ENCODE assay signal across 9 mouse cellular contexts in genomic region chr2:130818838-130819647, GRCm38 (mm10).
DNase-seq lines count a peak whose midpoint lies in the region; ATAC-seq and TF ChIP-seq lines count a peak whose summit lies in the region.
"Had no signal": no experiment of that assay in that cellular context is flagged by ENCODE, and none has a peak within 500 bp of the region (broad histone marks: within the 10 kb centered on the region; RNA-seq: fewer than 3 reads in every experiment).

No protein-coding gene starts in this region.

- ATAC-seq in frontal cortex, adult (ENCODE audit: low TSS enrichment) = peak; percentile 71
- ATAC-seq in neural tube, embryonic 15.5 days (ENCODE audit: low FRiP score) = peak; percentile 56; the same call in 1 of the 2 replicates

- peaks cover 0 to 10% of the 10 kb centered on the region in 2 experiments for H3K36me3 ChIP-seq in CH12.LX (replicated peaks in 1 of 2; ENCODE audit: control insufficient read depth in 1 of 2, insufficient read depth in 1 of 2, low read length in 1 of 2)
- peaks cover 43% of the 10 kb centered on the region for H3K36me3 ChIP-seq in neural tube, embryonic 15.5 days

- H3K27ac ChIP-seq in CH12.LX (ENCODE audit: insufficient read depth, low read depth) = no peak overlapping the region
- H3K27ac ChIP-seq in neural tube, embryonic 15.5 days (replicated peaks) = peak overlapping the region; percentile 73
- H3K27ac ChIP-seq: liver, embryonic 15.5 days had no signal

- peak; percentile 39 for TF ChIP-seq RAD21 in CH12.LX (IDR thresholded peaks at IDR 0.05; ENCODE audit: low read depth, low read length)

- TF ChIP-seq POLR2A in CH12.LX (IDR thresholded peaks at IDR 0.05; ENCODE audit: low read depth, low read length) = no peak

- H3K27me3 ChIP-seq in CH12.LX (replicated peaks) = no peaks in the 10 kb centered on the region
- H3K27me3 ChIP-seq in neural tube, embryonic 15.5 days (replicated peaks) = no peaks in the 10 kb centered on the region
- H3K27me3 ChIP-seq: liver, embryonic 15.5 days had no signal

- no peaks in the 10 kb centered on the region for H3K4me1 ChIP-seq in CH12.LX (ENCODE audit: control insufficient read depth in 1 of 2, insufficient read depth in 2 of 2)
- no peaks in the 10 kb centered on the region for H3K4me1 ChIP-seq in neural tube, embryonic 15.5 days

- dilution Hi-C loops in CH12.LX (cut with MboI; ENCODE audit: extremely low pct_ligation_motif_present, extremely low pct_unique_long_range_greater_than_20kb, low sequenced_read_pairs) = no loop called here

- no peak for DNase-seq in frontal cortex, postnatal 25 days (ENCODE audit: low spot score in 2 of 2)
- no peak for DNase-seq in CH12.LX (ENCODE audit: extremely low read depth)
- peak; percentile 29 for DNase-seq in embryo, embryonic 10 days (ENCODE audit: low spot score)
- DNase-seq in layer of hippocampus, adult 8-10 months (ENCODE audit: low spot score in 2 of 2) = peak; percentile 55 to 70
- no peak for DNase-seq in spleen, adult 18-20 months
- DNase-seq in thymus, postnatal 36 days = no peak

- peak in 1 of 2 experiments; percentile 50; a peak in 2 of 4 replicates for TF ChIP-seq CTCF in CH12.LX (conservative IDR thresholded peaks at IDR 0.05 in 1 of 2, IDR thresholded peaks at IDR 0.05 in 1 of 2; ENCODE audit: low read depth in 2 of 2, low read length in 2 of 2)

- TF ChIP-seq EP300 in CH12.LX (IDR thresholded peaks at IDR 0.05; ENCODE audit: low read length) = no peak

- no peak overlapping the region for H3K4me2 ChIP-seq in CH12.LX (ENCODE audit: insufficient read depth, low read depth, poor library complexity, severe bottlenecking)
- H3K4me2 ChIP-seq in neural tube, embryonic 15.5 days = no peak overlapping the region
- H3K4me2 ChIP-seq: liver, embryonic 15.5 days had no signal

- WGBS in neural tube, embryonic 15.5 days = 20% methylated on average over 11 of the region's 11 CpGs

- no peaks in the 10 kb centered on the region for H3K9me3 ChIP-seq in CH12.LX (replicated peaks; ENCODE audit: low read length)
- H3K9me3 ChIP-seq in neural tube, embryonic 15.5 days (replicated peaks) = no peaks in the 10 kb centered on the region
- H3K9me3 ChIP-seq: liver, embryonic 15.5 days had no signal

- H3K4me3 ChIP-seq in CH12.LX (replicated peaks in 1 of 3; ENCODE audit: low read depth in 2 of 3, low read length in 2 of 3, poor library complexity in 1 of 3) = no peak overlapping the region
- no peak overlapping the region for H3K4me3 ChIP-seq in neural tube, embryonic 15.5 days (replicated peaks)
- H3K4me3 ChIP-seq: liver, embryonic 15.5 days had no signal

- in situ Hi-C loops in CH12.LX (cut with MboI; ENCODE audit: low pct_ligation_motif_present, low pct_unique_long_range_greater_than_20kb, low sequenced_read_pairs) = no loop called here

- no peaks in the 10 kb centered on the region for H3K79me2 ChIP-seq in CH12.LX (replicated peaks; ENCODE audit: control insufficient read depth, extremely low read depth, insufficient read depth, poor library complexity, severe bottlenecking)

- H3K9ac ChIP-seq in CH12.LX (ENCODE audit: insufficient read depth, low read depth) = no peak overlapping the region
- no peak overlapping the region for H3K9ac ChIP-seq in neural tube, embryonic 15.5 days (replicated peaks)
- H3K9ac ChIP-seq: liver, embryonic 15.5 days had no signal

TF ChIP-seq in CH12.LX, 34 proteins besides CTCF, POLR2A, EP300 and RAD21:
- TF ChIP-seq MAFK (IDR thresholded peaks at IDR 0.05; ENCODE audit: insufficient replicate concordance, low read length) = no peak
- TF ChIP-seq NRF1 (IDR thresholded peaks at IDR 0.05; ENCODE audit: low read depth, low read length) = no peak
- TF ChIP-seq SMC3 (IDR thresholded peaks at IDR 0.05; ENCODE audit: low read depth, low read length) = peak; percentile 17; the same call in 1 of the 2 replicates
TF ChIP-seq in CH12.LX: peak in this region for 1.

Comparison
In these comparisons a context has a peak if more than half of its experiments do, and no peak if none do; other contexts are left out.
1. DNase-seq: peak in embryo, embryonic 10 days (single experiment) and layer of hippocampus, adult 8-10 months (2 of 2); none in frontal cortex, postnatal 25 days (0 of 2), CH12.LX (single experiment), spleen, adult 18-20 months (0 of 2) and thymus, postnatal 36 days (0 of 2).